Mouse (Mus musculus) lung, embryonic 15.5 days (tissue): ENCODE results near the gene Vcp. TPM values are rescaled to one million over a fixed set of nuclear protein-coding genes. Genes with fewer than 3 reads are reported as not detected.

Experiments
- ATAC-seq: fragments of 200-750 bp; cut with Nextera tagmentation; 2 replicates; pipeline ENCODE4 v1.8.0; 2017; ENCODE audit warnings: moderate number of reproducible peaks, borderline replicate concordance; ENCODE audit not compliant: low FRiP score, low TSS enrichment; ENCODE audit errors: extremely low read depth
- H3K27ac ChIP-seq: fragments of 300-500 bp; sonication (generic); 2 replicates; pipeline ENCODE4 v1.5.1; 2015; ENCODE audit warnings: moderate library complexity, mild to moderate bottlenecking, inconsistent platforms
- H3K27me3 ChIP-seq: fragments of 300-500 bp; sonication (generic); 2 replicates; pipeline ENCODE4 v1.6.1; 2015; ENCODE audit warnings: inconsistent platforms
- H3K36me3 ChIP-seq: fragments of 300-500 bp; sonication (generic); 2 replicates; pipeline ENCODE4 v1.6.1; 2015; ENCODE audit warnings: inconsistent platforms
- H3K4me1 ChIP-seq: fragments of 300-500 bp; sonication (generic); 2 replicates; pipeline ENCODE4 v1.6.1; 2015; ENCODE audit warnings: inconsistent platforms
- H3K4me2 ChIP-seq: fragments of 300-500 bp; sonication (generic); 2 replicates; pipeline ENCODE4 v1.6.1; 2015; ENCODE audit warnings: inconsistent platforms, mild to moderate bottlenecking, moderate library complexity
- H3K4me3 ChIP-seq: fragments of 300-500 bp; sonication (generic); 2 replicates; pipeline ENCODE4 v1.5.1; 2015; ENCODE audit warnings: mild to moderate bottlenecking, inconsistent platforms
- H3K9ac ChIP-seq: fragments of 300-500 bp; sonication (generic); 2 replicates; pipeline ENCODE4 v1.6.1; 2015; ENCODE audit warnings: inconsistent platforms
- H3K9me3 ChIP-seq: fragments of 300-500 bp; sonication (generic); 2 replicates; pipeline ENCODE4 v1.6.1; 2016; ENCODE audit warnings: inconsistent platforms
- WGBS: fragments of 180-500 bp; shearing (Covaris S2); methylation state at CpG from one replicate; pipeline ENCODE4 v1.1.7; 2015; 5-methylcytosine and 5-hydroxymethylcytosine counted together
- polyA plus RNA-seq: library from polyadenylated mRNA; unstranded; fragments of >200 nt; fragmentation: Nextera tagmentation; extraction: Ambion mirVana; gene quantifications from 2 replicates; pipeline ENCODE4 v1.2.1, GENCODE M21; 2015

Vcp gene
- polyA plus RNA-seq, 1 experiment from 2014 or later: 557 TPM

- H3K4me1 ChIP-seq: peaks cover 15% of the 10 kb centered on the region
- peaks cover 59% of the 10 kb centered on the region for H3K36me3 ChIP-seq
- peak within 1 kb of the TSS; percentile 62 for H3K4me3 ChIP-seq
- H3K4me2 ChIP-seq: peak within 1 kb of the TSS; percentile 75
- H3K9ac ChIP-seq: peak within 1 kb of the TSS; percentile 49
- H3K27me3 ChIP-seq: no peaks in the 10 kb centered on the region
- no peaks in the 10 kb centered on the region for H3K9me3 ChIP-seq
- peak within 1 kb of the TSS; percentile 92 for H3K27ac ChIP-seq
- peak; percentile 91 for ATAC-seq
- 5% methylated on average over 42 of the region's 42 CpGs for WGBS
These were observed 25.0 kb upstream of the Vcp start, which contains the start of gene Pigo for GRCm38 (mm10) chr4:43025084-43025960. Gene Pigo, minus strand, starts transcription at chr4:43025819.

DNA sequence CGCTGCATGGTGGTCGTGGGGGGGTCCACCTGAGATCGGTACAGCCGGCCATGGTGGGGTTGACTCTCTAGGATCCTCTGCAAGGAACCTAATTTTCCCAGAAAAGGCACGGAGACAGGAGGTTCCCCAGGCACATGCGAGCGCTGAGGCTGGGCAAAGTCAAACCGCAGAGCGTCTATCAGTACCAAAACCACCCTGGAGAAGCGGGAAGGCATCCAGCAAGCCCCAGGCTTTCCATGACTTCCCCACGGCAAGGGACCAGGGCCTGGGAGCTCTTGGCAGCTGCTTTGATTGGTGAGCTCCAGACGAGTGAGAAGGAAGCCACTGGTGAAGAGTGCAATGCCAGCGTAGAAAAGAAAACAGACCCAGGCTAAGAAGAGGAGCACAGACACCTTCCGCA lies 24.4 kb upstream of the Vcp start:
- Histone ChIP-seq H3K9me3 (no peaks in the 10 kb centered on the region), H3K27me3 (no peaks in the 10 kb centered on the region), H3K4me1 (peaks cover 9% of the 10 kb centered on the region), H3K4me2 (peak overlapping the region; percentile 75), H3K9ac (peak overlapping the region; percentile 49), H3K27ac (peak overlapping the region; percentile 92; the same call in 1 of the 2 replicates), H3K36me3 (peaks cover 58% of the 10 kb centered on the region), H3K4me3 (peak overlapping the region; percentile 62)
- ATAC-seq: no peak
- 73% methylated on average over 14 of the region's 14 CpGs for WGBS

DNA sequence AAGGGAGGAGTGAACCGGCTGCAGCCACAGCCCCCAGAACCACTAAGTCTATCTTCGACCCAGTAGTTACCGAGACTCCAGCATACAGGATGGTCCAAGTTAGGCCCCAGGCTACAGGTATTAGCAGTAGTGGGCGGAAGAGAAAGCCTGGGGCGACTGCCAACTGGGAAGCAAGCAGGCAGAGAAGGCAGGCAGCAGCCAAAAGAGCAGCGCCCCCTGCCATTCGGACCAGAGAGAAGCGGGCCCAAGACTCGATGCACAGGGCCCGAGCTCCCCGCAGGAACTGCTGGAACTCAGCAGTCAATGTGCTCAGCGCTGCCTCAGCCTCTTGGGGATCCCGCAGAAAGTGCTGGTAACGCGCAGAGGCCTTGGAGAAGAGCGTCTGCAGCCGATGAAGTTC lies 21.0 kb upstream of the Vcp start:
- H3K4me1 ChIP-seq: peaks cover 7% of the 10 kb centered on the region
- WGBS: 79% methylated on average over 17 of the region's 17 CpGs
- no peak overlapping the region for H3K4me3 ChIP-seq
- H3K9ac ChIP-seq: no peak overlapping the region
- H3K27me3 ChIP-seq: no peaks in the 10 kb centered on the region
- H3K4me2 ChIP-seq: no peak overlapping the region
- ATAC-seq: no peak
- H3K36me3 ChIP-seq: peaks cover 53% of the 10 kb centered on the region
- no peaks in the 10 kb centered on the region for H3K9me3 ChIP-seq
- H3K27ac ChIP-seq: no peak overlapping the region

- ATAC-seq: no peak
These were observed 20.6 kb upstream of the Vcp start for GRCm38 (mm10) chr4:43020876-43021275.

DNA sequence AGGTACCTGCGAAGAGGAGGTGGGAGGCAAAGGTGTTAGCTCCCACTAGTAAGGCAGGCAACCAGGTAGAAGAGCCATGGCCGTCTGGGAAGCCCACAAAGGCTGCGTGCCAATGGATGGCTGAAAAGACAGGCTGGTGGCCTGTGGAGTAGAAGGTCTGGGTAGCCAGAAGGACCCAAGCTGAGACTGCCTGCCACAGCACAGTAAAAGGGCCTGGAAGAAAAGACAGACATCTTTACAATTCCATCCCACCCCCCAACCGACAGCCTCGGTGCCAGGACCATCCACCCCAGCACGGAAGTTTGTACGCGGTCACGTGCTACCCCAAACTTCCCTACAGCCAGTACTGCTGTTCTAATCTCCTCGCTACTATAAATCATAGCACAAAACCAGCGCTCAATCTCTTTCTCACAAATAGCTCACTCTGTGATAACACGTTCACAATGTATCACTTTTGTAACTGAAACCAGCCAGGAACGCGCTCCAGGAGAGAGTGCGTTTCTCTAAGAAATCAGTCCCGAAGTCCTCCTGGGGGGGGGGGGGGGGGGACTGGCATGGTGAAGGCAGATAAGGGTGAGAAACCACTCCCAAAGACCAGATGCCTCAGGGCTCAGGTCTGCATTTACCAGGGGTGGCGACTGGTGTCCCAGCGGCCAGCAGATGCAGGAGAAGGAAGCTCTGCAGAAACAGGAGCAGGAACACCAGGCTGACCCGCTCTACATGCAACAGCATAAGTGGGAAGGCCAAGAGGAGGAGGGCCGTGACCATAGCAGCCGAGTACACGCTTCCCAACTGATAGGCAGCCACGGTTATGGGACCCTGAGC lies 19.5 kb upstream of the Vcp start:
- no peaks in the 10 kb centered on the region for H3K9me3 ChIP-seq
- H3K4me1 ChIP-seq: peaks cover 6% of the 10 kb centered on the region
- 87% methylated on average over 23 of the region's 23 CpGs for WGBS
- no peak overlapping the region for H3K4me2 ChIP-seq
- ATAC-seq: no peak
- H3K27me3 ChIP-seq: no peaks in the 10 kb centered on the region
- H3K4me3 ChIP-seq: no peak overlapping the region
- H3K27ac ChIP-seq: no peak overlapping the region
- H3K36me3 ChIP-seq: peaks cover 53% of the 10 kb centered on the region
- H3K9ac ChIP-seq: no peak overlapping the region

More at GRCm38 (mm10) chr4:43020876-43021275, 20.6 kb upstream of the Vcp start:
- Histone ChIP-seq H3K27ac (no peak overlapping the region), H3K36me3 (peaks cover 53% of the 10 kb centered on the region), H3K4me1 (peaks cover 7% of the 10 kb centered on the region), H3K4me2 (no peak overlapping the region), H3K4me3 (no peak overlapping the region), H3K9me3 (no peaks in the 10 kb centered on the region), H3K9ac (no peak overlapping the region), H3K27me3 (no peaks in the 10 kb centered on the region)
- WGBS: 85% methylated on average over 16 of the region's 16 CpGs

DNA sequence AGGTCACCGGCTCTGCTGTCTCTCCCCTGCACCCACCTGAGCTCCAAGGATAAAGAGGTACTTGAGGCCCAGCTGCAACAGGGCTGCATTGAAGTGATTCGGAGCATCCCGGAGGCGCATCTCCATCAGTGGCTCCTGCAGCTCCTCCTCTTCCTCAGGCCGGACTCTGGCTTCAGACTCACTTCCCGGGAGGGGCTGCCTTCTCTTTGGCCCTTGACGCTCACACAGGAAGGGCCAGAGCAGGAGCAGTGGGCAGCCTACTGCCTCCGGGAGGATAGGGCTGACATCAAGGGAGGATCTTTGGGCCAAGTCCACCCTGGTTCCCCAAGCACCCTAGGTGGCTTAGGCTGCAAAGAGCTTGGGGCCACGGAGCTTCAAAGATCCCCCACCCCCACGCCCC lies 18.9 kb upstream of the Vcp start:
- no peak for ATAC-seq
- Histone ChIP-seq H3K9ac (no peak overlapping the region), H3K9me3 (no peaks in the 10 kb centered on the region), H3K4me1 (no peaks in the 10 kb centered on the region), H3K36me3 (peaks cover 53% of the 10 kb centered on the region), H3K27ac (no peak overlapping the region), H3K4me3 (no peak overlapping the region), H3K27me3 (no peaks in the 10 kb centered on the region), H3K4me2 (no peak overlapping the region)
- WGBS: 90% methylated on average over 10 of the region's 10 CpGs

GRCm38 (mm10) chr4:43018156-43018555 lies 17.8 kb upstream of the Vcp start:
- peaks cover 53% of the 10 kb centered on the region for H3K36me3 ChIP-seq
- no peak overlapping the region for H3K4me2 ChIP-seq
- H3K9me3 ChIP-seq: no peaks in the 10 kb centered on the region
- 89% methylated on average over 4 of the region's 4 CpGs for WGBS
- no peak overlapping the region for H3K9ac ChIP-seq
- no peaks in the 10 kb centered on the region for H3K4me1 ChIP-seq
- H3K27ac ChIP-seq: no peak overlapping the region
- no peak overlapping the region for H3K4me3 ChIP-seq
- no peaks in the 10 kb centered on the region for H3K27me3 ChIP-seq
- no peak for ATAC-seq

GRCm38 (mm10) chr4:43012091-43012490 lies 11.8 kb upstream of the Vcp start:
- Histone ChIP-seq H3K9me3 (no peaks in the 10 kb centered on the region), H3K4me2 (no peak overlapping the region), H3K27ac (no peak overlapping the region), H3K4me3 (no peak overlapping the region), H3K4me1 (peaks cover 15% of the 10 kb centered on the region), H3K36me3 (0 out of 2 replicates have a peak, but pooled peaks cover 4% of the 10 kb centered on the region), H3K9ac (no peak overlapping the region), H3K27me3 (no peaks in the 10 kb centered on the region)
- WGBS: 97% methylated on average over 1 of the region's 1 CpGs
- no peak for ATAC-seq

DNA sequence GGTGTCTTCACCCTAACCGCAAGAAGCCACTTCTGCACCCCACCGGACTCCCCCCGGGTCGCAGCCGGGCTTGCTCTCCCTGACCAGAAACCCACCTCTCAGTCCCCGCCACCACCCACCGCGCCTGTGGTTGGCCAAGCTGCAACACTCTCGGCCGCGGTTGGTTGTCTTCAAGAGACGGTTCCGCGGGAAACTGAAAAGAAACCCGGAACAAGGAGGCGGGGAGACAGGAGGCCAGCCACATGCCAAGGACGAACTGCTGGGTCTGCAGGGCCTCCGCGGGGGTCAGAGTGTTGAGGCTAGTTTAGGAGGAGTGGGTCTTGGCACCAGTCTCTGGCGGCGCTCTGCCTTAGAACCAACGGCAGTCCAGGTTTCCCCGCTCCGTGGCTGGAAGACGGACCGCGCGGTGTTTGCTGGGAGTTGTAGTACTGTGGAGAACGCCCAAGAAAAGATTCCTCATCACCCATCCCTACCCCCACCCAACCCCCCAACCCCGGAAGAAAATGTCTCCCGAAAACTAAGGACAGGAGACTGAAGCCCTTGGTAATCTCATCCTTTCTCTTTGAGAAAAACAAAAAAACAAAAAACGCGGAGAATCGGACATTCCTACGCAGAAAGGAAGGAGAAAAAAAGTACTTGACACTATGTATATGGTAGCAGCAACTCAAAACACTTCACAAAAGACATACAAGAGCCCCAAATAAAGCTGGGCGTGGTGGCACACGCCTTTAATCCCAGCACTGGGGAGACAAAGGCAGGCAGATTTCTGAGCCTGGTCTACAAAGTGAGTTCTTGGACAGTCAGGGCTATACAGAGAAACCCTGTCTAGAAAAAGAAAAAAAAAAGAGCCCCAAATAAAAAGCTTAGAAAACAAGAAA lies 10.1 kb upstream of the Vcp start, which contains the start of gene Fancg:
Fancg (minus strand) TSS at position 346 of the 878 bp plus-strand sequence.
- Histone ChIP-seq H3K9me3 (no peaks in the 10 kb centered on the region), H3K4me2 (peak within 1 kb of the TSS; percentile 79), H3K4me3 (peak within 1 kb of the TSS; percentile 83), H3K9ac (peak within 1 kb of the TSS; percentile 67), H3K27ac (peak within 1 kb of the TSS; percentile 51), H3K27me3 (no peaks in the 10 kb centered on the region), H3K4me1 (peaks cover 15% of the 10 kb centered on the region), H3K36me3 (0 out of 2 replicates have a peak, but pooled peaks cover 4% of the 10 kb centered on the region)
- ATAC-seq: peak; percentile 91
- 1% methylated on average over 37 of the region's 37 CpGs for WGBS

DNA sequence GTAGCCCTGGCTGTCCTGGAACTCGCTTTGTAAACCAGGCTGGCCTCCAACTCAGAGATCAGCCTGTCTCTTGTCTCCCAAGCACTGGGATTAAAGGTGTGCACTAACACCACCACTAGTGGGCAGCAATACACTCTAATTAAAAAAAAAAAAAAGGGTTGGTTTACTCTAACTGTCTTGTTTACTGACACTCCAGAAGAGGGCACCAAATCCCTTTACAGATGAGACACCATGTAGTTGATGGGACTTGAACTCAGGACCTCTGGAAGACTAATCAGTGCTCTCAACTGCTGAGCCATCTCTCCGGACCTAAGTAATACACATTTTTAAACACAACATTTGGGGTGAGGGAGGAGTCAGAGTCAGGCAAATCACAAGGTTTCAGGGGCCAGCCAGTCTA lies 5.5 kb upstream of the Vcp start:
- Histone ChIP-seq H3K4me1 (peaks cover 12% of the 10 kb centered on the region), H3K4me3 (no peak overlapping the region), H3K36me3 (peaks cover 4% of the 10 kb centered on the region; the same call in 1 of the 2 replicates), H3K27me3 (no peaks in the 10 kb centered on the region), H3K9me3 (no peaks in the 10 kb centered on the region), H3K27ac (no peak overlapping the region), H3K4me2 (no peak overlapping the region), H3K9ac (no peak overlapping the region)
- ATAC-seq: no peak
- WGBS: 48% methylated on average over 2 of the region's 2 CpGs

- 85% methylated on average over 3 of the region's 3 CpGs for WGBS
- no peak overlapping the region for H3K4me3 ChIP-seq
These were observed 4.6 kb upstream of the Vcp start for GRCm38 (mm10) chr4:43004951-43005350.

More at GRCm38 (mm10) chr4:43004951-43005350, 4.6 kb upstream of the Vcp start:
- Histone ChIP-seq H3K27me3 (no peaks in the 10 kb centered on the region), H3K9ac (no peak overlapping the region), H3K36me3 (peaks cover 4% of the 10 kb centered on the region; the same call in 1 of the 2 replicates), H3K9me3 (no peaks in the 10 kb centered on the region), H3K4me1 (peaks cover 10% of the 10 kb centered on the region; the same call in 1 of the 2 replicates), H3K4me2 (no peak overlapping the region), H3K27ac (no peak overlapping the region)
- no peak for ATAC-seq
